Mouse (Mus musculus) kidney, postnatal 10 days (tissue): ENCODE data around the gene Maml2.

Experiments used
- DNase-seq: peaks from one replicate; pipeline ENCODE4 v3.0.0; 2021; ENCODE audit warnings: mixed read lengths

The Maml2 gene

DNA sequence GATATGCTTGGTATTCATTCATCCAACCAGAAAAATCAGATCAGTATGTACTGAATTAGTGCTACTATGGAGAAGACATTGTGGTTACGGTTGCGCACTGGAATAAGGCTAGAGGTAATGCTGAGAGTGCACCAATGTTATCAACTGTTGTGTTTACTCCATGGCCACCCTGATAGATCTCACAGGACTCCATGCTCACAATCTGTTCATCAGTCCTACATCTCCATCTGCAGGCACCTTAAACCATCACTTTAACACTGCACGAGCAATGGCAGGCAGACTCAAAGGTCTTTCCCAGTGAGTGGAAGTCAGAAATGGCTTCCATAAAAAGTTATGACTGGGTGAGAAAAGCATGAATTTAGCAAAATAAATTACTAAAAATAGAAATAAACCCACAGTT is 324.2 kb downstream of the Maml2 start:
- no peak for DNase-seq

DNA sequence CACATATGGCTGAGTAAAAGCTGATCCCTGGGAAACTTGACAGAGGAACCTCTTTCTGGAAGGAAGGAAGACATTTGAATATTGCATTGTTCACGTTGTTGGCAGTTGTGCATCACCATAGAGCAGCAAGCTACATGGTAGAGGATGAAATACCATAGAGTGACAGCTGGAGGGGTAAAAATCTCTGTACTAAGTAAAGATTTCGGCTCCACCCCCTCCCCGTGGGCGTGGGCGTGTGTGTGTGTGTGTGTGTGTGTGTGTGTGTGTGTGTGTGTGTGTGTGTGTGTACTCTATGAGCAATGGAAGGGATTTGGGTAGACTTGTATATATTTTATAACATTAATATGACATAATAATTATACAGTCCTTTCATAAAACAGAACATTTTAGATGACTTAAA is 324.7 kb downstream of the Maml2 start:
- DNase-seq: no peak

DNA sequence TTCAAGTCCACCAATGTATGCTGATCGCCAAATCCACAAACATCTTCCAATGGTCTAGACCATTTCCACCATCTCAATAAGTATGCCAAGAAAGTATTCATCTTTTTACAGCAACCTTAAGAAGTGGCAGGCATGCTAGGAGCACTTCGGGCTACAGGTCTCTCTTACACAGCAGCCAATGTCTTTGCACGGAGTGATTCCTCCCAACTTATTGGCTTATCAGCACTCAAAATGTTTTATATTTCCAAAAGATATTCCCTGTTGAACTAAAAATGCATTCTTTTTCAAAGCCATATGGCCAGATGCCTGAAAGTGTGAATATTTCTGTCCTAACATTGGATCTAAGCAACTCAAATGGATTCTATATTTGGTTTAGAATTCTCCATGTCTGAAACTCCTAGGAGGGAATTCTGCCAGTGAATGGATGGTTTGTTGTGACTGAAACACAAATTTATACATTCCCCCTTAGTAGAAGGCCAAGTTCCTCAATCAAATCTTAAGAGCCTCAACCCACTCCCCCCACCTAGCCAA is 326.2 kb downstream of the Maml2 start:
- DNase-seq: no peak

GRCm38 (mm10) chr9:13624780-13625179 is 327.0 kb downstream of the Maml2 start:
- DNase-seq: no peak

DNA sequence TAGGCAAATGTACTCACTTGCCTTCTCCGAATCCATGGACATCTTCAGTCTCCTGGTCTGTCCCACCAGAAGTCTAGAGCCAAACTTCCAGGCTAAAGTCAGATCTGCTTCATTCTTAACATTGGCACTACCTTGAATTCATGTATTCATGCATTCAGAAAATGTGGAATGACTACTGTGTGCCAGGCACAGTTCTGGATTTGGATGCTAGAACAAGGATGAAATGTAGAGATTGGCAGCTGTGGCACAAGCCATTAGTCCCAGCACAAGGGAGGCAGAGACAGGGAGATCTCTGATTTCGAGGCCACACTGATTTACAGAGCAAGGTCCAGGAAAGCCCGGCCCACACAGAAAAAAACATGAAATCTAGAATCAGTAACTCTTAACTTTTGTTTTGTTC is 327.5 kb downstream of the Maml2 start:
- no peak for DNase-seq

DNA sequence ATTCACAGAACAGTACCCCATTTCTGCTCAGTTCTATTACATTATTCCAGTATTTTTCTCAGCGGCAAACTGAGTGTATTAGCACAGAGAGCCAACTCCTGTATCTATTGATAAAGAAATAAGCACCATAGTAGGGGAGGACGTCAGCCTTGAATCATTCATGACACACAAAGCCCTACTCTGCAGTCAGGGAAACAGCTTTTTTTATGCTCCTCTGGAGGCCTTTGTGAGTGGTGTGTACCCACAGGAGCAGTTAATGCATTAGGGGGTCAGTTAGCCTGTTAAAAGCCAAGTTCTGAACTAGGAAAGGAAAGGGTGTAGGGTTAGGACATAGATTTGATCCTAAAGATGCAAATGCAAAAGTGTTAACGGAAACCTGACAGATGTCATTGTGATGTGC is 328.7 kb downstream of the Maml2 start:
- no peak for DNase-seq

DNA sequence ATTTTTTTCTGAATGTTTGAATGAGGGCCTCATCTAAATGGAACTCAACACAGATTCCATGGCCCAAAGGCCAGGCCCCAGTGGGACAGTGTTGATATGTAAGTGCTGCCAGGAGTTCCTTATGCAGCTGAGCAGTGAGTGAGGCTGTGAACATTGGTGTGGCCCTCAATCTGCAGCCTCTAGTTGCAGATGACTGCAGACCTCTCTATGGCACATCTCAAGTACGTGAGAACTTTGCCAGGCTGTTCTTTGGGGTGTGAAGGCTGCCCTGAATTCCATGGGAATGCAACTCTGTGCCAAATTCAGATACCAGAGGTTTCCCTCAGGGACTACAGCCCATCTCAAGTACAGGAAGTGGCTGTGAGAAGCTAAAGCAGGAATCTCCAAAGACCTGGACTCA is 335.6 kb downstream of the Maml2 start:
- peak; percentile 60 for DNase-seq

- no peak for DNase-seq
Measured at GRCm38 (mm10) chr9:13639655-13640054, 341.9 kb downstream of the Maml2 start.

GRCm38 (mm10) chr9:13645153-13645552 is 347.4 kb downstream of the Maml2 start:
- peak; percentile 72 for DNase-seq

- no peak for DNase-seq
Measured at GRCm38 (mm10) chr9:13651065-13651464, 353.3 kb downstream of the Maml2 start.

DNA sequence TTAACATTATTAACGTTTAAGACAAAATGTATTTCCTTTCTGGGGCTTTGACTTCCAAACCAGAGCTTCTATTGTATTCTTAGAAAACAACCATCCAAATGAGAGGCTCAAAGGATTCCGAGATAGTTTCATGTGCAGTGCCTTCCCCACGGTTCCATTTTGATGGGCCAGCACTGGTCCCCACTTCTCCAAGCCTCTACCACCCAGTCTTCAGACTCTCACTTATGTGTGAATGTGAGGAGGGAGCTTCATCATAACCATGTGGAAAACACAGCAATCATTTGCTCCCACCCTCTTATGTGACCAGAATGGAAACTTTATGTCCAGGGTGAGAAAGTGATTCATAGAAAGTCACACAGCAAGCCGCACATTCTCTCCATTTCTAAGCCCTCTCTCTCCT is 354.1 kb downstream of the Maml2 start:
- no peak for DNase-seq

DNA sequence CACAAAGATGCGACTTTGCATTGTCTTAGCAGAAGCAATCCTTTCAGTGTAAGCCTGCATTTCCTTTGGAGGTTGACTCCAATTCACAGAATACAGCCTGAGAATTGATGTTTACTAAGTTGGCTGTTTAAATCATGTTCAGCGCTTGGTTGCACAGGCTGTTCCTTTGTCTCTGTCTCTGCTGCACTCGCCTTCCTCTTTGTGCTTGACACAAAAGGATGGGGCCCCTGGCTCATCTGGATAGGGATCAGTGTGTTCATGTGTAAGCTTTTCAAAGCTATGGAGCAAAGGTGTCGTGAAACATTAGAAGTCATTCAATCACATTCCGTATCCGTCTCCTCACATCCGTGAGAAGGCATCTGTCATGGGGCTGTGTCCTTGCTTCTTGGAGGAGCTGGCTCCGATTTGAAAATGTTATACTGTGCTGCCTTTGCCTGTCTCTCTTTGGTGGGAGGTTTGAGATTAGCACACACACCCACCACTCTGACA is 354.7 kb downstream of the Maml2 start:
- no peak for DNase-seq

GRCm38 (mm10) chr9:13652917-13653316 is 355.2 kb downstream of the Maml2 start:
- no peak for DNase-seq

GRCm38 (mm10) chr9:13661768-13662623 is 364.2 kb downstream of the Maml2 start:
- peak; percentile 30 for DNase-seq

DNA sequence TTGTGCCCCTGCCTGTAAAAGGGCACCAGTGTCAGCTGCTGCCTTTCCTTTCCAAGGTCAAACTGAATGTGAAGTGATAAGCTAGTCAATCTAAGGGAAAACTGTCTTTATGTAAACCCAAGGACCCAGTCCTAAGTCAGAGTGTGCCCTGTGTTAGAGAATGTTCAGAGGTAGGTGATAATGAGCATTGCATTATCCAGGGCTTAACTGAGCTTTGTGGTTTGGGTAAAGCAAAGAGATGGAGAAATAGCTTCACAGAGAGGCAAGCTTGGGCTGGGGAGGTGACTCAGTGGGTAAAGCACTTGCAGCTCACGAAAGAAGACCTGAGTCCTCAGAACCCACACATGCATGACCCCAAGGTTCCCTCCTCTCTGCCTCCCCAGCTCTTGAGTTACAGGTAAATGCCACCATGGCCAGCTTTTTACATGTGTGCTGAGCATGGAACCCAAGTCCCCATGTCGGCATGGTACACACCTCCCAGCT is 367.8 kb downstream of the Maml2 start:
- DNase-seq: no peak

DNA sequence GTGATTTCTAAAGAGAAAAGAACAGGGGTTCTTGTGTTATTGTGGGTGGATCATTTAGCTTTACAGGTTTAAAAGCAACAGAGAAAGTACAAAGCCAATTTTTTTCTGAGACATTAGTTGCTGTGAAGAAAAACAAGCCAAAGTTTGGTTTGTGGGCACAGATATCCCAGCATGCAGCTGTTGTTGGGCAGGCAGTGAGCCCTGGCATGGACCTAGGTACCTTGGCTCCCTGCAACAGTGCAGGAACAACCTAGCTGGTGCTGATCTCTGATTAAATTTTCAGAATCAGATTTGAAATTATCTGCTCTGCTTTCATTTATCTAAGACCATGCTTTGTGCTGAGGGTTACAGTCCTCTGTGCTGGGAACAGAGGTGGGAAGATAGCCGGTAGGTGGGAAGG is 370.2 kb downstream of the Maml2 start:
- DNase-seq: no peak

- no peak for DNase-seq
Measured at GRCm38 (mm10) chr9:13668742-13669141, 371.0 kb downstream of the Maml2 start.

GRCm38 (mm10) chr9:13671125-13671769 is 373.5 kb downstream of the Maml2 start:
- DNase-seq: no peak

- DNase-seq: no peak
Measured at GRCm38 (mm10) chr9:13673304-13673703, 375.5 kb downstream of the Maml2 start.

- no peak for DNase-seq
Measured at GRCm38 (mm10) chr9:13678026-13678425, 380.3 kb downstream of the Maml2 start.

DNA sequence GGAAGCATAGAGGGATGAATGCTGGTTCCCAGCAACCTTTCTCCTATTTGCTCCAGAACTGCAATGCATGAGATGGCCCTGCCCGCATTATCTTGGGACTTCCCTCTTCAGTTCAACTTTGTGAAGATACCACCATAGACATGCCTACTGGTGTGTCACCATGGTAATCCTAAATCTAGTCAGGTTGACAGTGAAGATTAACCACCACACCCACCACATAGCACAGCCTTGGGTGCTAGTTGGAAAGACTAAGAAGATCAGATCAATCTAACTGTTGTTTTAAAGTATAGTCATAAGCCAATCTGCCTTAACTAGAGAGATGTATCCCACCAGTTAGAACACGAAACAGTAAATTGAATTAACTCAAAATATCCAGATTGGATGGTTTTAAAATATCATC is 381.9 kb downstream of the Maml2 start:
- no peak for DNase-seq

- DNase-seq: no peak
Measured at GRCm38 (mm10) chr9:13681147-13681546, 383.4 kb downstream of the Maml2 start.

DNA sequence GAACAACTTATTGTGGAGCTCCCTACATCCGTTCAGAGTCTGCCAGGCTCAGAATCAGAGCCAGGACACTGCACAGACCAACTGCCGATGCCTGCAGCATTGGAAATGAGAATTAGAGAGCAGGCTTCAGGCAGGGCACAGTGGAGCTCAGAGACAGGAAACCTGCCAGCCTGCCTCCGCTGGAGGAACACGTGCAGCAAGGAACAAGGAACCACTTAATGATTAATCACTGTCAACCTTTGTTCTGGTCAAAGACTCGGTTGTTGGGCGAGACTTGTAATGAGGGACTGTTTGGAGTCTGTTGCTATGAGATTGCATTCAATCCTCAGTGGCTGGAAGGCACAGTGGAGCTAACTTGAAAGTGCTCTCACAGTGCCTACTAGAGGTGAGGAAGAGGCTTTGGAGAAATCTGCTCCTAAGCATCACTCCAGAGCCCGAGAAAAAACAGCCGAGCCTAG is 383.9 kb downstream of the Maml2 start:
- peak; percentile 71 for DNase-seq
